Mouse (Mus musculus) heart, embryonic 12.5 days (tissue): Measurements from ENCODE around the gene Bcdin3d. TPM values are rescaled to one million over a fixed set of nuclear protein-coding genes. Genes with fewer than 3 reads are reported as not detected.

Experiments used
- ATAC-seq: fragments of 200-750 bp; cut with Nextera tagmentation; 2 replicates; pipeline ENCODE4 v1.8.0; 2017; ENCODE audit warnings: moderate TSS enrichment, moderate library complexity; ENCODE audit not compliant: insufficient number of reproducible peaks, low FRiP score
- H3K27ac ChIP-seq: fragments of 300-500 bp; sonication (generic); 2 replicates; pipeline ENCODE4 v1.5.1; 2016; ENCODE audit warnings: mild to moderate bottlenecking, moderate library complexity; ENCODE audit not compliant: poor library complexity, severe bottlenecking
- H3K27me3 ChIP-seq: fragments of 300-500 bp; sonication (generic); replicated peaks from 2 replicates; pipeline ENCODE4 v1.6.1; 2016; ENCODE audit warnings: mild to moderate bottlenecking, moderate library complexity
- H3K36me3 ChIP-seq: fragments of 300-500 bp; sonication (generic); 2 replicates; pipeline ENCODE4 v1.6.1; 2016; ENCODE audit warnings: mild to moderate bottlenecking, moderate library complexity
- H3K4me1 ChIP-seq: fragments of 300-500 bp; sonication (generic); replicated peaks from 2 replicates; pipeline ENCODE4 v1.6.1; 2016; ENCODE audit warnings: mild to moderate bottlenecking
- H3K4me2 ChIP-seq: fragments of 300-500 bp; sonication (generic); 2 replicates; pipeline ENCODE4 v1.6.1; 2016; ENCODE audit warnings: mild to moderate bottlenecking, moderate library complexity
- H3K4me3 ChIP-seq: fragments of 300-500 bp; sonication (generic); 2 replicates; pipeline ENCODE4 v1.5.1; 2016; ENCODE audit warnings: mild to moderate bottlenecking
- H3K9ac ChIP-seq: fragments of 300-500 bp; sonication (generic); 2 replicates; pipeline ENCODE4 v1.6.1; 2016; ENCODE audit warnings: mild to moderate bottlenecking, moderate library complexity
- H3K9me3 ChIP-seq: fragments of 300-500 bp; sonication (generic); replicated peaks from 2 replicates; pipeline ENCODE4 v1.6.1; 2016; ENCODE audit warnings: mild to moderate bottlenecking, moderate library complexity
- WGBS: fragments of 180-500 bp; shearing (Covaris S2); methylation state at CpG from one replicate; pipeline ENCODE4 v1.1.7; 2016; 5-methylcytosine and 5-hydroxymethylcytosine counted together
- polyA plus RNA-seq: library from polyadenylated mRNA; unstranded; fragments of >200 nt; fragmentation: Nextera tagmentation; extraction: Ambion mirVana; gene quantifications from 2 replicates; pipeline ENCODE4 v1.2.1, GENCODE M21; 2016

Bcdin3d gene
- polyA plus RNA-seq, 1 experiment from 2014 or later: 12.2 TPM

DNA sequence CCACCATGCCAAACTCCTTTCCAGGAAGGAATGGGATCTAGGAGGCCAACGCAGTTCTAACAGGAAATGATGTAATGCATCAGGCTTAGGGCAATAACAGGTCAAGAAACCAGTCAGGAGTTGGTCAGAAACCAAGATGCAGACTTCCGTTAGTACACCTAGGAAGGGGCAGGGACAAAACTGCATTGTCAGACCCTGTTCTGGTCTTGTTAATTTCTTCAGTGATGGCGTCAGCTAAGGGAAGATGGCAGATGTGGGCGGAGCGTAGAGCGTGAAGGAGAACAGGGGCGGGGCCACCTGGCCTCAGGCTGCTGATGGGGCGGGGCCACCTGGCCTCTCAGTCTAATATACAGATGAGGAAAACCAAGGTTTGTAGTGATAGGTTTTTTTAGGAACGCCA is 53.4 kb downstream of the Bcdin3d start:
- WGBS: 62% methylated on average over 9 of the region's 9 CpGs
- ATAC-seq: no peak
- Histone ChIP-seq H3K36me3 (peaks cover 46% of the 10 kb centered on the region), H3K4me3 (no peak overlapping the region), H3K9me3 (no peaks in the 10 kb centered on the region), H3K9ac (no peak overlapping the region), H3K27ac (peak overlapping the region; percentile 89), H3K4me2 (peak overlapping the region; percentile 44), H3K4me1 (peaks cover 29% of the 10 kb centered on the region), H3K27me3 (no peaks in the 10 kb centered on the region)

- no peak overlapping the region for H3K9ac ChIP-seq
- peaks cover 31% of the 10 kb centered on the region for H3K4me1 ChIP-seq
- H3K4me2 ChIP-seq: peak overlapping the region; percentile 44
- H3K27me3 ChIP-seq: no peaks in the 10 kb centered on the region
- H3K4me3 ChIP-seq: no peak overlapping the region
- no peaks in the 10 kb centered on the region for H3K9me3 ChIP-seq
- peaks cover 41% of the 10 kb centered on the region for H3K36me3 ChIP-seq
- peak overlapping the region; percentile 89 for H3K27ac ChIP-seq
- 17% methylated on average over 12 of the region's 12 CpGs for WGBS
- peak; percentile 60 for ATAC-seq
Observed at GRCm38 (mm10) chr15:99420521-99421014, 54.0 kb downstream of the Bcdin3d start.

DNA sequence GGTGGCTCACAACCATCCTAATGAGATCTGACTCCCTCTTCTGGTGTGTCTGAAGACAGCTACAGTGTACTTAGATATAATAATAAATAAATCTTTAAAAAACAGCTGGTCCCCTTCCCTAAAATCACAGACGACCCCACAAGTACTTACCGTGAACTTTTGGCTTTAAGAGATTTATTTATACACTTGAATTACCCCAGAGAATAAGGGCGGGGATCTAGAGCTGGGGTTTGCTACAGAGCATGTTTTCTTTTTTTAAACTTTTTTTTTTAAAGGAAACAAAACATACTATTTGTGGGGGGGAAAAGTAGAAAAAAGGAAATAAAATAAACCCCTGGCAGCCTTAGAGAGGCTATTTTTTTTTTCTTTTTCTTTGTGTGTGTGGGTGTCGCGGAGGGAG is 54.4 kb downstream of the Bcdin3d start:
- Histone ChIP-seq H3K9ac (no peak overlapping the region), H3K4me2 (peak overlapping the region; percentile 44), H3K27me3 (no peaks in the 10 kb centered on the region), H3K4me3 (no peak overlapping the region), H3K4me1 (peaks cover 31% of the 10 kb centered on the region), H3K36me3 (peaks cover 37% of the 10 kb centered on the region), H3K27ac (peak overlapping the region; percentile 89), H3K9me3 (no peaks in the 10 kb centered on the region)
- ATAC-seq: no peak
- 42% methylated on average over 5 of the region's 5 CpGs for WGBS

Other genes with a start within 250 kb of the Bcdin3d start
- gene Kcnh3, start 249.9 kb downstream of the Bcdin3d start, polyA plus RNA-seq: 0.10 and 0.24 TPM in 2 replicates
- 143 and 152 TPM in 2 replicates for gene Mcrs1, start 222.8 kb downstream of the Bcdin3d start, polyA plus RNA-seq
- 44.0 and 44.4 TPM in 2 replicates for gene Prpf40b, start 179.6 kb downstream of the Bcdin3d start, polyA plus RNA-seq
- gene Fam186b, start 178.8 kb downstream of the Bcdin3d start, polyA plus RNA-seq: 0.27 and 0.31 TPM in 2 replicates
- 17.2 and 21.0 TPM in 2 replicates for gene Fmnl3, start 104.2 kb downstream of the Bcdin3d start, polyA plus RNA-seq
- 251 and 253 TPM in 2 replicates for gene Tmbim6, start 81.8 kb downstream of the Bcdin3d start, polyA plus RNA-seq
- 11.4 and 12.0 TPM in 2 replicates for gene Nckap5l, start 17.0 kb downstream of the Bcdin3d start, polyA plus RNA-seq
- 0.09 and 0.15 TPM in 2 replicates for gene Faim2, start 53.4 kb upstream of the Bcdin3d start, polyA plus RNA-seq
- not detected in 2 replicates for gene Aqp2, start 104.3 kb upstream of the Bcdin3d start, polyA plus RNA-seq
- 0.58 and 0.70 TPM in 2 replicates for gene Aqp5, start 116.1 kb upstream of the Bcdin3d start, polyA plus RNA-seq
- not detected in 2 replicates for gene Aqp6, start 126.7 kb upstream of the Bcdin3d start, polyA plus RNA-seq
- gene Racgap1, start 176.9 kb upstream of the Bcdin3d start, polyA plus RNA-seq: 131 and 140 TPM in 2 replicates
- gene Asic1, start 195.6 kb upstream of the Bcdin3d start, polyA plus RNA-seq: 2.6 and 3.2 TPM in 2 replicates
- gene Smarcd1, start 227.4 kb upstream of the Bcdin3d start, polyA plus RNA-seq: 25.5 and 29.3 TPM in 2 replicates
- gene Gm17349, start 230.8 kb upstream of the Bcdin3d start, polyA plus RNA-seq: not detected in 2 replicates
- 0.77 and 1.1 TPM in 2 replicates for gene Gpd1, start 242.8 kb upstream of the Bcdin3d start, polyA plus RNA-seq